Mouse (Mus musculus) lung, embryonic 16.5 days (tissue): ENCODE results near the gene Casp7. TPM values are rescaled to one million over a fixed set of nuclear protein-coding genes. Genes with fewer than 3 reads are reported as not detected.

Source experiments
- ATAC-seq: fragments of 200-750 bp; cut with Nextera tagmentation; 2 replicates; pipeline ENCODE4 v1.8.0; 2017; ENCODE audit warnings: low read depth, mild to moderate bottlenecking, moderate library complexity
- H3K27ac ChIP-seq: fragments of 300-500 bp; sonication (generic); 2 replicates; pipeline ENCODE4 v1.5.1; 2014; ENCODE audit warnings: mild to moderate bottlenecking, control low read depth, low read length
- H3K27me3 ChIP-seq: fragments of 300-500 bp; sonication (generic); 2 replicates; pipeline ENCODE4 v1.6.1; 2014; ENCODE audit warnings: low read depth, low read length, mixed read lengths; ENCODE audit not compliant: control insufficient read depth, insufficient read depth
- H3K36me3 ChIP-seq: fragments of 300-500 bp; sonication (generic); 2 replicates; pipeline ENCODE4 v1.6.1; 2014; ENCODE audit warnings: low read length; ENCODE audit not compliant: control insufficient read depth, insufficient read depth
- H3K4me1 ChIP-seq: fragments of 300-500 bp; sonication (generic); replicated peaks from 2 replicates; pipeline ENCODE4 v1.6.1; 2014; ENCODE audit warnings: low read length, mixed read lengths; ENCODE audit not compliant: control insufficient read depth, insufficient read depth
- H3K4me2 ChIP-seq: fragments of 300-500 bp; sonication (generic); 2 replicates; pipeline ENCODE4 v1.6.1; 2014; ENCODE audit warnings: low read depth, low read length, control low read depth
- H3K4me3 ChIP-seq: fragments of 300-500 bp; sonication (generic); 2 replicates; pipeline ENCODE4 v1.5.1; 2014; ENCODE audit warnings: mild to moderate bottlenecking, low read length, control low read depth
- H3K9ac ChIP-seq: fragments of 300-500 bp; sonication (generic); 2 replicates; pipeline ENCODE4 v1.6.1; 2014; ENCODE audit warnings: low read length, control low read depth
- H3K9me3 ChIP-seq: fragments of 300-500 bp; sonication (generic); 2 replicates; pipeline ENCODE4 v1.6.1; 2016; ENCODE audit warnings: low read length; ENCODE audit not compliant: control insufficient read depth
- WGBS: fragments of 180-500 bp; shearing (Covaris S2); extraction: QIAGEN DNeasy Blood & Tissue Kit; methylation state at CpG from one replicate; pipeline ENCODE4 v1.1.7; 2014; 5-methylcytosine and 5-hydroxymethylcytosine counted together
- polyA plus RNA-seq: library from polyadenylated mRNA; unstranded; fragments of >200 nt; fragmentation: Nextera tagmentation; extraction: Ambion mirVana; gene quantifications from 2 replicates; pipeline ENCODE4 v1.2.1, GENCODE M21; 2015

The Casp7 gene
- polyA plus RNA-seq, 1 experiment from 2014 or later, result 34.3 TPM

GRCm38 (mm10) chr19:56449537-56449936 is 52.6 kb downstream of the Casp7 start:
- Histone ChIP-seq H3K4me2 (no peak overlapping the region), H3K27me3 (no peaks in the 10 kb centered on the region), H3K9me3 (no peaks in the 10 kb centered on the region), H3K36me3 (no peaks in the 10 kb centered on the region), H3K27ac (no peak overlapping the region), H3K4me3 (no peak overlapping the region), H3K9ac (no peak overlapping the region), H3K4me1 (peaks cover 4% of the 10 kb centered on the region; the same call in 1 of the 2 replicates)
- whole genome bisulfite sequencing, result 78% methylated on average over 8 of the region's 8 CpGs
- ATAC-seq, result no peak

- ATAC-seq, result no peak
- no peak overlapping the region for H3K4me3 ChIP-seq
- WGBS, result 59% methylated on average over 5 of the region's 5 CpGs
- H3K36me3 ChIP-seq, result no peaks in the 10 kb centered on the region
- H3K9ac ChIP-seq, result no peak overlapping the region
- H3K27ac ChIP-seq, result no peak overlapping the region
- H3K4me1 ChIP-seq, result no peaks in the 10 kb centered on the region
- H3K4me2 ChIP-seq, result no peak overlapping the region
- no peaks in the 10 kb centered on the region for H3K9me3 ChIP-seq
- H3K27me3 ChIP-seq, result no peaks in the 10 kb centered on the region
Measured at GRCm38 (mm10) chr19:56450892-56451291, 54.0 kb downstream of the Casp7 start.

DNA sequence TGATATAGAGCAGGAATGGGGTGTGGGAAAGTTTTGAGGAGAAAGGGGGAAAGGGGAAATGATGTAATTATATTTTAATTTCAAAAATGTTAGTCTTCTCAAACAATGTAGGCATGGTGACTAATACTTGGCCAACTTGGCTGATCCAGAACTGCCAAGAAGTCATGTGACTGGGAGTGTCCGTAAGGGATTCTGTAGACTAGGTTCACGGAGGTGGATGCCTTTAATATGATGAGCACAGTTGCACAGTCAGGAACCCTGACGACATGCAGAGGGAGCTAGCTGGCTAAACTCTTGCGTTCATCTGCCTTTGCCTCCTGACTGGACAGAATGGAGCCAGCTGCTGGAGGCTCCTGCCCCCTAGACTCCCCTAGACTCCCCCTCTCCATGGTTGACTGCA is 54.9 kb downstream of the Casp7 start:
- 80% methylated on average over 4 of the region's 4 CpGs for WGBS
- Histone ChIP-seq H3K27me3 (no peaks in the 10 kb centered on the region), H3K9ac (no peak overlapping the region), H3K4me1 (no peaks in the 10 kb centered on the region), H3K9me3 (no peaks in the 10 kb centered on the region), H3K4me2 (no peak overlapping the region), H3K4me3 (no peak overlapping the region), H3K36me3 (no peaks in the 10 kb centered on the region), H3K27ac (no peak overlapping the region)
- ATAC-seq, result no peak

- Histone ChIP-seq H3K27me3 (no peaks in the 10 kb centered on the region), H3K9me3 (no peaks in the 10 kb centered on the region), H3K4me3 (no peak overlapping the region), H3K4me2 (no peak overlapping the region), H3K9ac (no peak overlapping the region), H3K36me3 (no peaks in the 10 kb centered on the region), H3K4me1 (0 out of 2 replicates have a peak, but pooled peaks cover under 1% of the 10 kb centered on the region), H3K27ac (no peak overlapping the region)
- 82% methylated on average over 2 of the region's 2 CpGs for WGBS
- ATAC-seq, result no peak
Measured at GRCm38 (mm10) chr19:56452421-56452820, 55.5 kb downstream of the Casp7 start.

- Histone ChIP-seq H3K9me3 (no peaks in the 10 kb centered on the region), H3K4me1 (peaks cover 6% of the 10 kb centered on the region; the same call in 1 of the 2 replicates), H3K4me3 (no peak overlapping the region), H3K36me3 (no peaks in the 10 kb centered on the region), H3K9ac (no peak overlapping the region), H3K4me2 (no peak overlapping the region), H3K27ac (no peak overlapping the region), H3K27me3 (no peaks in the 10 kb centered on the region)
- no peak for ATAC-seq
- WGBS, result 61% methylated on average over 4 of the region's 4 CpGs
Measured at GRCm38 (mm10) chr19:56454862-56455261, 57.9 kb downstream of the Casp7 start.

DNA sequence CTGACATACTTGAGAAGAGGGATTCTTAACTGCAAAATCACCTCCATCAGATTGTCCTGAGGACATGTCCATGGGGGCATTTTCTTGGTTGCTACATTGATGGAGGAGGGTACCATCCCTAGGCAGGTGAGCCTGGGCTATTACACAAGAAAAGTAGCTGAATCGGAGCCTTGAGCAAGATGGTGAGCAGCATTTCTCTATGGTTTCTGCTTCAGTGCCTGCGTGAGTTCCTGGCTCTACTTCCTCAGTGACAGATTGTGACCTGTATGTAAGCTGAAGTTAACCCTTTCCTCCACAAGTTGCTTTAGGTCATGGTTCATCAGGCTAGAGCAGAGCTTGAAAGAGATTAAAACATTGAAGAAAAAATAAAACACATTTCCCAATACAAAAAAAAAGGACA is 58.4 kb downstream of the Casp7 start:
- 32% methylated on average over 2 of the region's 2 CpGs for WGBS
- no peak overlapping the region for H3K4me2 ChIP-seq
- no peaks in the 10 kb centered on the region for H3K9me3 ChIP-seq
- no peaks in the 10 kb centered on the region for H3K27me3 ChIP-seq
- no peak overlapping the region for H3K9ac ChIP-seq
- H3K4me3 ChIP-seq, result no peak overlapping the region
- H3K27ac ChIP-seq, result no peak overlapping the region
- ATAC-seq, result no peak
- H3K36me3 ChIP-seq, result no peaks in the 10 kb centered on the region
- peaks cover 6% of the 10 kb centered on the region; the same call in 1 of the 2 replicates for H3K4me1 ChIP-seq

DNA sequence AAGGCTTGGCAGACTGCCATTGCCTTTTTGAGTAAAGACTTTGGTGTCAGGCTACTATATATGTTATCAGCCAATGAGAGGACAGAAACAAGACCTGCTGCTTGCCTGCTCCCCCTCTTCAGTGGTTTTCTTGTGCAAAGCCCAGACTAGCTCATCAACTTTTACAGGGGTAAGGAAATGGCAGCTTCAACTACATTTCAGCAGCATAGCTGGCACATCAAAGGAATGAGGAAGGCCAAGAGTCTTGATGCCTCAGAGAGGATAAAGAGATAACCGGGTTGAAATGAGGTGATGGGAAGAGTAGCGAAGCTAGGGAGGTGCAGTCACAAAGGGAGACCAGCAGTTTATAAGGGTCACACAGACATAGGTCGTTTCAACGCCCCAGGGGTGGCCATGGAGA is 60.6 kb downstream of the Casp7 start:
- Histone ChIP-seq H3K9ac (no peak overlapping the region), H3K27me3 (no peaks in the 10 kb centered on the region), H3K4me2 (no peak overlapping the region), H3K4me1 (peaks cover 19% of the 10 kb centered on the region), H3K4me3 (no peak overlapping the region), H3K27ac (no peak overlapping the region), H3K36me3 (no peaks in the 10 kb centered on the region), H3K9me3 (no peaks in the 10 kb centered on the region)
- WGBS, result 55% methylated on average over 4 of the region's 4 CpGs
- 0 out of 2 replicates have a peak, but pooled peaks have one; percentile 17 for ATAC-seq

DNA sequence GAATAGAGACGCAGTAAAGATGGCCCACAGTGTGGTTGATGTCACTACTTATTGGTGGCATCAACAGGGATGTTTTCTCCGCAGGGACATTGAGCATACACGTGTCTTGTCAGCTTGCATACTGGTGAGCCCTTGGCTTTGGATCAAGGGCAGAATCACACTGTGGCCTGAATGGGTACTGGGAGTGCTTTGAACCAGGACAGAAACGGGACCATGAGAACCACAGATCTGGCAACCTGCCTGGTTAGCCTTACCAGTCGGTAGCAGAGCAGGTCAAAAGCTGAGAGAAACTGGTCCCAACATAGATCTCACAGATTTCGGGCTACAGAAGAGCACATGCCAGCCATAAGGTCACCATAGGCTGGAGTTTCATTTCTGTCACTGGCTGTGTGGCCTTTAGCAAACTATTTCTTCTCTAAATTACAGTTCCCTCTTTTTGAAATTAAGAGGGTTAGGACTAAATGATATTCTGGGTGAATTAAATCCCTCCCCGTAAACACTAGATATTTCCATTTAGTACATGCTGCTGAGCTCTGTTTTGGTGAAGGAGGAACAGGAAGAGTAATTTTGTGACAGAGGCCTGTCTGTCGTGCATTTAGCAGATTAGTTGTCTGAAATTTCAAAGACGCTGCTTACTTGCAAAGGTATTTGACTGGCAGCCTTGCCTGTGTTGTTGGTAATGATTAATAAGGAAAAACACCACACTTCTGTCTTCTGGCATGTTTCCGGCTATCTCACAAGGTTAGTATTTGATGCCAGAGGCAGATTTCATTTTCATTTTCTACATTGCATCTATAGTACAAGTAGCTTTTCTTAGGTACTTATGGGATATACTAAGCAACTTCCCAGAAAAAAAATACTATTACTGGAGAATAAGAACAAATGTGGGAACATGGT is 62.5 kb downstream of the Casp7 start:
- Histone ChIP-seq H3K27ac (no peak overlapping the region), H3K4me3 (no peak overlapping the region), H3K4me1 (peaks cover 23% of the 10 kb centered on the region), H3K36me3 (no peaks in the 10 kb centered on the region), H3K4me2 (no peak overlapping the region), H3K27me3 (no peaks in the 10 kb centered on the region), H3K9me3 (no peaks in the 10 kb centered on the region; the same call in 1 of the 2 replicates), H3K9ac (no peak overlapping the region)
- 79% methylated on average over 10 of the region's 10 CpGs for WGBS
- ATAC-seq, result no peak

DNA sequence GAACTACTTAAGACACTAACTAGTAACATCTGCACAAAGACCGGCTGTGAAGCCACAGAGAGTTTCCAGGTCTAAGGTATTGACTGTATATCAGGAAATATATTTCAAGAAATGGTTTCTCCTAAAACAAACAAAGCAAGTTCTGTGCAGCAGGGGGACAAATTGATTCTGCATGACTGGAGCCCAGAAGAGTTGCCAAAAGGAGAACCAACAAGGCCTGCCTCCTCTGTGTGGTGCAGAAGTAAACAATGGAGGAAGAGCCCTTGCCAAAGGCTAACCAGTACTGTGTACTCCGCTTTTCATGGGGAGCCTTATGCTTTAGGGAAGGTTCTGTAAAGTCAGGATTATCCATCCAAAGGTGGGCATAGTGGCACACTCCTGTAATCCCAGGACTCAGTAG is 63.3 kb downstream of the Casp7 start:
- no peak for ATAC-seq
- 79% methylated on average over 2 of the region's 2 CpGs for WGBS
- Histone ChIP-seq H3K27me3 (no peaks in the 10 kb centered on the region), H3K4me1 (peaks cover 23% of the 10 kb centered on the region), H3K9ac (no peak overlapping the region), H3K4me3 (no peak overlapping the region), H3K9me3 (no peaks in the 10 kb centered on the region; the same call in 1 of the 2 replicates), H3K36me3 (no peaks in the 10 kb centered on the region), H3K4me2 (no peak overlapping the region), H3K27ac (no peak overlapping the region)
